ENCODE assay signal across 21 mouse cellular contexts in genomic region chr11:67628522-67628921, GRCm38 (mm10).
DNase-seq lines count a peak whose midpoint lies in the region; ATAC-seq lines count a peak whose summit lies in the region.
"Had no signal": no experiment of that assay in that cellular context is flagged by ENCODE, and none has a peak within 500 bp of the region (broad histone marks: within the 10 kb centered on the region; RNA-seq: fewer than 3 reads in every experiment).

No protein-coding gene starts in this region.

- no peak overlapping the region for H3K9ac ChIP-seq in liver, embryonic 11.5 days (ENCODE audit: low read depth, low read length)
- H3K9ac ChIP-seq in liver, embryonic 13.5 days, result no peak overlapping the region
- H3K9ac ChIP-seq: embryonic facial prominence, embryonic 12.5 days; forebrain, postnatal 0 days; hindbrain, embryonic 15.5 days; midbrain, embryonic 15.5 days; neural tube, embryonic 13.5 days had no signal

- no peaks in the 10 kb centered on the region for H3K4me1 ChIP-seq in liver, embryonic 11.5 days (replicated peaks; ENCODE audit: control insufficient read depth, insufficient read depth, low read length)
- peaks cover 13% of the 10 kb centered on the region; the same call in 1 of the 2 replicates for H3K4me1 ChIP-seq in liver, embryonic 13.5 days (replicated peaks)
- H3K4me1 ChIP-seq: embryonic facial prominence, embryonic 12.5 days; hindbrain, embryonic 15.5 days; midbrain, embryonic 15.5 days; neural tube, embryonic 13.5 days had no signal

- H3K36me3 ChIP-seq in liver, embryonic 11.5 days (ENCODE audit: control insufficient read depth, insufficient read depth, low read length), result no peaks in the 10 kb centered on the region
- no peaks in the 10 kb centered on the region for H3K36me3 ChIP-seq in liver, embryonic 13.5 days
- H3K36me3 ChIP-seq: embryonic facial prominence, embryonic 12.5 days; hindbrain, embryonic 15.5 days; midbrain, embryonic 15.5 days; neural tube, embryonic 13.5 days had no signal

- no peak for ATAC-seq in liver, embryonic 11.5 days (replicated peaks; ENCODE audit: low FRiP score)
- peak; percentile 72 for ATAC-seq in liver, embryonic 13.5 days (ENCODE audit: low read depth)
- ATAC-seq: forebrain, postnatal 0 days; midbrain, embryonic 15.5 days; Patski had no signal

- 62% methylated on average over 2 of the region's 2 CpGs for WGBS in liver, embryonic 11.5 days
- WGBS in liver, embryonic 13.5 days (ENCODE audit: insufficient replicate concordance), result 60% methylated on average over 2 of the region's 2 CpGs

- H3K4me2 ChIP-seq in liver, embryonic 11.5 days, result no peak overlapping the region
- H3K4me2 ChIP-seq in liver, embryonic 13.5 days, result no peak overlapping the region
- H3K4me2 ChIP-seq: embryonic facial prominence, embryonic 12.5 days; hindbrain, embryonic 15.5 days; midbrain, embryonic 15.5 days; neural tube, embryonic 13.5 days had no signal

- no peaks in the 10 kb centered on the region for H3K9me3 ChIP-seq in liver, embryonic 11.5 days (ENCODE audit: control insufficient read depth, low read length)
- H3K9me3 ChIP-seq in liver, embryonic 13.5 days (replicated peaks), result no peaks in the 10 kb centered on the region
- H3K9me3 ChIP-seq: embryonic facial prominence, embryonic 12.5 days; hindbrain, embryonic 15.5 days; midbrain, embryonic 15.5 days; neural tube, embryonic 13.5 days had no signal

- H3K27me3 ChIP-seq in liver, embryonic 11.5 days (replicated peaks; ENCODE audit: control insufficient read depth, insufficient read depth, low read length), result no peaks in the 10 kb centered on the region
- no peaks in the 10 kb centered on the region for H3K27me3 ChIP-seq in liver, embryonic 13.5 days
- H3K27me3 ChIP-seq: embryonic facial prominence, embryonic 12.5 days; hindbrain, embryonic 15.5 days; midbrain, embryonic 15.5 days; neural tube, embryonic 13.5 days had no signal

- DNase-seq in liver, result peak; percentile 35
- no peak for DNase-seq in liver, embryonic 11.5 days (ENCODE audit: low spot score)
- DNase-seq in kidney, postnatal 10 days, result peak; percentile 39
- DNase-seq in liver, embryonic 13.5 days, result no peak
- DNase-seq in spleen, postnatal 4 days (ENCODE audit: low spot score in 2 of 2), result no peak
- DNase-seq in adrenal gland, postnatal 4 days (ENCODE audit: low spot score in 2 of 2), result no peak
- no peak for DNase-seq in heart, adult 11 months
- no peak for DNase-seq in thymus, postnatal 4 days
- DNase-seq: adrenal gland, postnatal 36 days; cerebellum, adult 11 months; cerebellum, adult 9-11 months; forebrain, postnatal 0 days; gastrocnemius, postnatal 25 days; heart, postnatal 36 days; thymus, postnatal 25 days had no signal

- H3K27ac ChIP-seq in liver, embryonic 11.5 days (ENCODE audit: low read depth, low read length), result no peak overlapping the region
- H3K27ac ChIP-seq in liver, embryonic 13.5 days, result no peak overlapping the region
- H3K27ac ChIP-seq: embryonic facial prominence, embryonic 12.5 days; hindbrain, embryonic 15.5 days; macrophage; midbrain, embryonic 15.5 days; neural tube, embryonic 13.5 days had no signal

- H3K4me3 ChIP-seq in liver, embryonic 11.5 days (ENCODE audit: low read depth, low read length), result no peak overlapping the region
- no peak overlapping the region for H3K4me3 ChIP-seq in liver, embryonic 13.5 days (replicated peaks)
- H3K4me3 ChIP-seq: embryonic facial prominence, embryonic 12.5 days; hindbrain, embryonic 15.5 days; midbrain, embryonic 15.5 days; neural tube, embryonic 13.5 days had no signal

Comparison
In these comparisons a context has a peak if more than half of its experiments do, and no peak if none do; other contexts are left out.
1. DNase-seq: peak in liver (single experiment) and kidney, postnatal 10 days (single experiment); none in liver, embryonic 11.5 days (single experiment), liver, embryonic 13.5 days (single experiment), spleen, postnatal 4 days (0 of 2), adrenal gland, postnatal 4 days (0 of 2), heart, adult 11 months (single experiment) and thymus, postnatal 4 days (single experiment).